Mouse (Mus musculus): Measurements from ENCODE around the gene Tbc1d9b. TPM values are rescaled to one million over a fixed set of nuclear protein-coding genes. Genes with fewer than 3 reads are reported as not detected.
"Not testable (repeated sequence)": the region's sequence is repeated elsewhere in the genome, so short reads cannot be mapped to it uniquely, and the experiment has no call there.

Gene Tbc1d9b
- 10 to 100 TPM; 43.8 to 49.7 TPM for total RNA-seq (2021)

DNA sequence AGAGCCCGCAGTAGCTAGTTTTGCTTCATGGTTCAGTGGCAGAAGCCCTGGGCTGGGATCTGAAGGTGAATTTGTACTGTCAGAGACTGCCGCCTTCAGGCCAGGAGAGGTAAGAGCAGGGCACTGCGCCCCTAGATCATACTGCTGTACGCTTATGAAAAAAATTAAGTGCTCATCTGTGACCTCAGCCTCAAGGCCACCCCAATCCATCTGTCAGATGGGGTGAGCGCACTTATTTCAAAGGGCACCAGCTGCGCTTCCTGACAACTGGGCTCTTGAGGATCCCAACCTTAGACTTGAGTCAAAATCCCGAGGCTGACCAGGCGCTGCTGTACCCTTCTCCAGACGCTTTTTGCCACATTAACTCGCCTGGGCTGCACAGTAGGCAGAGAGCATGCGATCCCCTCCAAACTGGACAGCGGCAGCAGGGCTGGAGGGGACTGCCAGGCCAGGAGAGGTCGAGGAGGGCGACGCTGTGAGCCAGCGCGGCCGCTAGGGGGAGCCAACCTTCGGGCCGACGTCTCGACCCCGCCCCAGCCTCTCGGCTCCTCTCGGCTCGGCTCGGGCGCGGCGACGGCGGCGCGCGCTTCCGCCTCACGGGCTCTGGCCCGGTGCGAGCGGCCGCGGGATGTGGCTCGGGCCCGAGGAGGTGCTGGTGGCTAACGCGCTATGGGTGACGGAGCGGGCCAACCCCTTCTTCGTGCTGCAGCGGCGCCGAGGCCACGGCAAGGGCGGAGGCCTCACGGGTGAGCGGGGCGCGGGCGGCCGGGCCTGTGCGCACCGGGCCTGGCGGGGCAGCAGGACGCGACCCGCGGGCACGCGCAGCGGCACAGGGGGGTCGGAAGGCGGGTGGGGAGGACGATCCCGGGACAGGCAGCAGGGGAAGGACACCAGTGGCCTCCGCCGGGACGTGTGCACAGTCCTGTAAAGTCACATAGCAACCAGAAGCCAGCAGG is at the start of gene Tbc1d9b:
Gene Tbc1d9b, plus strand, starts transcription at position 586 of the 956 bp plus-strand sequence.
- intact Hi-C loops (cut with DNase I) = loop anchor here (1.0 kb wide), 1 partner anchor 145 kb away; no protein-coding TSS in a partner anchor
- DNase-seq = peak; percentile 92 to 93

- no peak for DNase-seq
- intact Hi-C loops (cut with DNase I) = no loop called here
These were observed 45.0 kb upstream of the Tbc1d9b start for GRCm38 (mm10) chr11:50086211-50086610.

- intact Hi-C loops (cut with DNase I) = no loop called here
- no peak for DNase-seq
These were observed 41.4 kb upstream of the Tbc1d9b start for GRCm38 (mm10) chr11:50089840-50090239.

DNA sequence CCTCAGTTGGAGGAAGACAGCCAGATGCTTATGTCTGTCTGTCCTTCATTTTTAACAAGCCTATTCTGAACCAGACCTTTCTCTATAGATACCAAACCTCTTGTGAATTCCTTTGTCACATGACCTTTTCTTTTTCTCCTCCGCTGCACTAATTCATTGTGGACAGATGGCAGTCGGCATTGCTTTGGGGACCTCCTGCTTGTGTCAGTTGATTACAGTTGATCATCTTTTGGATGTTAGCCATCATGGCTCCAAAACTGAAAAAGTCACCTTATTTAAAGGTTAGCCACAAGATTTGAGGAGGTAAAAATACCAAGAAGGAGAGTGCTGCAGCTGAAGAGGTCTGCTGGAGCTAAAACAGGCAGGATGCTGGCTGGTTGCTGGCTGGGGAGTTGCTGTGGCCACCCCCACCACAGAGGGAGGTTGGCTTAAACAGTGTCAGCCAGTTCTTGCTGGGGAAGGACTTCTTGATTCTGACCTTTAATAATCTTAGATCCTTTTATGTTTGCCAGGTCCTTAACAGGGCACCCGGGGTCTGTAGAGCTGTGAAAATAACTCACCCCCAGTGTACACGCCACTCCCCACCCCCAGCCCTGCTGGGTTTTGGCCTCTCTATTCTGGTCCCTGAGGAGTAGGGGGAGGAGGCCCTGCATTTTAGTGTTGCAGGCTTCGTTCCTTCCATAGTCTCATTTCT is 40.1 kb upstream of the Tbc1d9b start:
- no peak for DNase-seq
- intact Hi-C loops (cut with DNase I) = no loop called here

GRCm38 (mm10) chr11:50091681-50092080 is 39.5 kb upstream of the Tbc1d9b start:
- intact Hi-C loops (cut with DNase I) = no loop called here
- no peak for DNase-seq

DNA sequence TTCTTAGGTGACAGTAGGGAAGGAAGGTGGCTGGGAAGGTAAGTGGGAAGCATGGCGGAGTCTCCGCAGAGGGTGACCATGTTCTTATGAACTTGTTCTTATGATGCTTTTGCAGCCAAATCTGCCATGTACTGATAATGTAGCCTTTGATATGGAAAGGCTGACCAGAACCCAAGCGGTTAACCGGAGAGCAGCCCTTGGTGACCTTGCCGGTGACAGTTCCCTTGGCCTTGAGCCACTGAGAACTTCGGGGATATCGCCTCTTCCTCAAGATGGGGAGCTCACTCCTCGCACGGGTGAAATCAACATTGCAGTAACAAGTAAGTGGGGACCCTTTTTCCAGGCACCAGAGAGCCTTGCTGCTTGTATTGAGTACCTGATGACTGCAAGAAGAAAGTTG is 35.5 kb upstream of the Tbc1d9b start:
- intact Hi-C loops (cut with DNase I) = no loop called here
- DNase-seq = no peak

DNA sequence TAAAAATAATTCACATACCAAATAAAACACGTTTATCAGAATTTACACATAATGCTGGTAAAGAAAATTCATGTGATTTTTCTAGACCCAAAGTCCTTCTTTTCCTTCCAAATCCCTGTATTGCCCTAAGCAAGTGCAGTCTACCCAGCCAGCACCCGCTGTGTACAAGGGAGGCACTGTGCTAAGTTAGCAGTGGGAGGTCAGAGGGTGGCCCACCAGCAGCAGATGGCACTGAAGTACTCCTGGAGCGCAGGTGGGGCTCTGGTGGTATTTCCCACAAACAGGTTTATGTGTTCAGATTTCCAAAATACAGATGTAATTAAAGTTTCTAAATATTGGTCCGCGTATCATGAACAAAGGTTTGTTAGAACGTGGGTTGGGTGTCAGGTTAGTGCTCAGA is 34.1 kb upstream of the Tbc1d9b start:
- no peak for DNase-seq
- intact Hi-C loops (cut with DNase I) = no loop called here

DNA sequence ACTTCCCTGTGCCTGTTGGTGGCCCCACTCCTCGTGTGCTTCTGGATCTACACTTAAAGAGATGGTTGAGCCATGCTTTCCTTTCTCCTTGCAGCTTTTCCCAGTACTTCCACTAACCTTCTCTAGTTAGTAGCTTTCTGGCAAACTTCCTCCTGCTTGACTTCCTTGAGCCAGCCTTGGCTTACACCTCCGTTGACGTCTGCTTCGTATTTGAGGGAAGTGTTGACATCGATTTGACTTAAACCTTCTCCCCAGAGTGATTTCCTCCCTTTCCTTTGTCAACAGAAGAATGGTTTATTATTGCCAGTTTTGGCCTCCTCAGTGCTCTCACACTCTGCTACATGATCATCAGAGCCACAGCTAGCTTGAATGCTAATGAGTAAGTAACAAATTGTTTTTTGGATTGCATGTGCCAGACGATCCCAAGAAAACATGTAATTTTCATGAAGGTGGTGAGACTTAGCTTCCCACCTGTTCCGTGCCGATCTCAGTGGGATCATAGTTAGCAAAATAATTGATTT is 32.2 kb upstream of the Tbc1d9b start:
- intact Hi-C loops (cut with DNase I) = no loop called here
- peak; percentile 18 to 22 for DNase-seq

DNA sequence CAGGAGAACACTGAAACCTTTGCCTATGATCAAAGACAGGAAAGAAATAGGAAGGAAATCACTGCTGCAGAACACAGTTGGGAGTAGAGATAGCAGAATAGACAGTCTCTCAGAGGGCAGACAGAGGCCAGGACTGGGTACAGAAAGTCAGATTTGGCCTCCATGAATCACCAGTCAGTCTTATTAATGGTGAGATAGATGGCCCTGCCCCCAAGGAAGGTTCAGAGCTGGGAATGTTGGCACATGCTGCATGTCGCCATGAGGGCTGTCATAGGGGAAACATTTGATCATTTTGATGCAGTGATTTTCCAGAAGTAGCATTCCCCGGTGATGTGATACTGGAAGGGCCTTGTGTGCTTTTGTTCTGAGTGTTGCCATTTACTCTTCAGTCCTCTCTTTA is 31.5 kb upstream of the Tbc1d9b start:
- intact Hi-C loops (cut with DNase I) = loop anchor here (5.0 kb wide), 1 partner anchor 72 kb away; the partner anchor contains the start of gene Rnf130
- DNase-seq = no peak

GRCm38 (mm10) chr11:50100548-50101307 is 30.5 kb upstream of the Tbc1d9b start:
- no peak for DNase-seq
- intact Hi-C loops (cut with DNase I) = loop anchor here (5.0 kb wide), 1 partner anchor 73 kb away; the partner anchor contains the start of gene Rnf130

DNA sequence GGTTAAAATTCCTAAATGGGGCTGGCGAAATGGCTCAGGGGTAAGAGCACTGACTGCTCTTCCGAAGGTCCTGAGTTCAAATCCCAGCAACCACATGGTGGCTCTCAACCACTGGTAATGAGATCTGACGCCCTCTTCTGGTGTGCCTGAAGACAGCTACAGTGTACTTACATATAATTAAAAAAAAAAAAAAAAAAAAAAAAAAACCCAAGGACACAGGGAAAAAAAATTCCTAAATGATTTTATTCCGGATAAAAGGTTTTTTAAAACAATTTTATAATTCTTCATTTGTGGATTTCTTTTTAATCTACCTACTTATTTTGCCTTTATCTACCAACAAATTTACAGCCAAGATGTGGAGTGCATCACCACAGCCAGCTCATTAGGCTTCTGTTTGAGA is 29.2 kb upstream of the Tbc1d9b start:
- DNase-seq = not testable (repeated sequence)
- intact Hi-C loops (cut with DNase I) = loop anchor here (5.0 kb wide), 1 partner anchor 75 kb away; the partner anchor contains the start of gene Rnf130

DNA sequence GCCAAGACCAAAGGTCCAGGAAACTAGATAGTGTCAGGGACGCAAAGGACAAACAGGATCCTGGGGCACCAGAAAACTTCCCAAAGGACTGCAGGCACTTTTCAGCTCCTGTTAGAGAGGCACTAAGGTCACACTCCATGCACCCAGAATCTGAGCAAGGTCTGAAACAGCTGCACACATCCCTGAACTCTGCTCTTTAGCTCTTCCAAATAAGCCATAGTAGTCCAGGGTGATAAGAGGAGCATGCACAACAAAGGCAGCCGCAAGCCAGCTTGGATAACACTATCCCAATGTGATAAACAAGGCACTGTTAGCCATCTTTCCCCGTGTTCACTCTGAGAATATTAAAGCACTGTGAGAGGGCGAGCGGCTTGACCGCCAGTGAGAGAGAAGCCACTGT is 27.2 kb upstream of the Tbc1d9b start:
- no peak for DNase-seq
- intact Hi-C loops (cut with DNase I) = loop anchor here (5.0 kb wide), 1 partner anchor 77 kb away; the partner anchor contains the start of gene Rnf130

GRCm38 (mm10) chr11:50105237-50105636 is 26.0 kb upstream of the Tbc1d9b start:
- no peak for DNase-seq
- intact Hi-C loops (cut with DNase I) = no loop called here

DNA sequence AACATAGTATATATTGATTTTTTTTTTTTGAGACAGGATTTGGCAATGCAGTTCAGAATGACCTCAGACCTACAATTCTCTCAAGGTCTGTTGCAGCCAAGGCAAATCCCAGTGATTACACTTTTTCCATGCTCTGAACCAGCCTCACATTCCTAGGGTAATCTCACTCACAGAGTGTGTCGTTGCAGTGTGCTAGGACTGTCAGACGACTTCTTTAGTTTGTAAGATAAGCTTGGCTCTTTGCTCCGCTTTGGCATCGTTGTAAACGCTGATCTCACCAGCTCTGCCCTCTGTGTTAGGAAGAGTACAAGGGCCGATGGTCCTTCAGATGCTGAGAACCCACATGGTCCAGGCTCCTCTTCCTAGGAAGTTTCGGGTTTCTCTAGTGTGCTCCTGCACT is 25.2 kb upstream of the Tbc1d9b start:
- intact Hi-C loops (cut with DNase I) = no loop called here
- no peak for DNase-seq

DNA sequence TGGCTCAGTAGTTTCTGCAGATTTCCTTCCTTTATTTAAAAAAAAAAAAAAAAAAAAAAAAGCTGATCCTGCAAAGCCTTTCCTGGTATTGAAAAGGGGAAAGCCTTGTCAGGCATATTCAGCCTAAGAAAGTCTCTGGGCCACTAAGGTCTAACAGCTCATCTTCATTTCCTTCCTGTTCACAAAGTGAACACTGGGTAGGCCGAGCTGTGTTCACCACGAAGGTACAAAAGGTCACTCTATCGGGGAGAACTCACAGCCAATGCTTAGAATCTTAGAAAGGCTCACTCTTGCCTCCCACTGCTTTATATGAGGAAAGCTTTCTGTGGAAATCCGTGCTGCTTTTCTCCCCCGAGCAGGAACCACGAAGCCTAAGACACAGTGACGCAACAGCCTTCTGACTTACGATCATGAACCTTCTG is 22.4 kb upstream of the Tbc1d9b start:
- intact Hi-C loops (cut with DNase I) = no loop called here
- DNase-seq = peak in 1 of 2 experiments; percentile 34

DNA sequence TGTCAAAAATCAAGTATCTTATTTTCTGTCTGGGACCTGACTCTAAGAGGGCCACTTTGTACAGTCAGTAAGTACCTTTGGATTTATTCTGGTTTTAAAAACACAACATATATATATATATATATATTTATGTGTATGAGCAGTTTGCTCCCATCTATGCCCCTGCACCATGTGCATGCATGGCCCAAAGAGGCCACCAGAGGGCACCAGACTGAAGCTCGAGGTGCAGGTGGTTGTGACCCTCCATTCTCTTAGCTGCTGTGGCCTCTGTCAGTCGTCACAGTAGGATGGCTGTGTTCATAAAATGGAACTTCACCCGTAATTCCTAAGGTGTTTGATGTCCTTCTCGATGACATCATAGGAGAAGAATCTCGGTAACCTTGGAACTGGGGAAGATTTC is 16.9 kb upstream of the Tbc1d9b start:
- intact Hi-C loops (cut with DNase I) = loop anchor here (5.0 kb wide), 1 partner anchor 42 kb away; no protein-coding TSS in a partner anchor
- DNase-seq = peak; percentile 76 to 84

DNA sequence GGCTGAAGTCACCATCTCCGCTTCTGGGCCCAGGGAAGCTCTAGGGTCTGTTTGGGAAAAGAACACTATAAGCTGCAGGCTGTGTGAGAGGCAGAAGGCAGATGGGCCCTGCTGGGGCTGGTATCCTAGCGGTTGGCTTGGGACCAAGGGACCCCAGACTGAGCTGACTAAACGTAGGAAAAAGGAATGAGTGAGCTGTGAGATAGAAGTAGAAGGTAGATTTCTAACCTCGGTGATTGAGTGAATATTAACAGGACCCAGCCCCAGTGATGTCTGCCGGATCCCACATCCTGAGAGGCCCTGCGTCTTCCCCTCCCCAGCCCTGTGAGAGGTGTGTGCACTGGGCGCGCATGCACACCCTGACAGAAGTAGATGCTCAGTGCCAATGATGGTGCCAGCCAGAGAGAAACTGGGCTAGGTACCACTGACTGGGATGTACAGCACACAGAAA is 8.5 kb upstream of the Tbc1d9b start:
- intact Hi-C loops (cut with DNase I) = no loop called here
- DNase-seq = no peak

DNA sequence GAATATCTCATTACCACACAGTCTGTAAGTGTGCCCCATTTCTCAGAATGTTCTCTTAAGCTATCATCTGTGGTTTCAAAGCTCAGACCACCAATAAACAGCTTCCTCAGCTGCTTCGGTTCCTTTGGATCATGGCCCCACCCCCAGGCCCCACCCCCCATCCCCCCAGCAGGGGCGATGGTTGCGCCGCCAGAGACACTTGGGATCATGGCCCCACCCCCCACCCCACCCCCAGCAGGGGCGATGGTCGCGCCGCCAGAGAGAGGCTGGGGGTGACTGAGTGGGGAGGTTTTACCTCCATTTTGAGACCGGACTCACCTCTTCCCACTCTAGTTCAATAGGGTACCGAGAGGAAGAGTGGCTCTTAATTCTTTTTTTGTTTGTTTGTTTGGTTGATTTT is 3.4 kb upstream of the Tbc1d9b start:
- intact Hi-C loops (cut with DNase I) = no loop called here

DNA sequence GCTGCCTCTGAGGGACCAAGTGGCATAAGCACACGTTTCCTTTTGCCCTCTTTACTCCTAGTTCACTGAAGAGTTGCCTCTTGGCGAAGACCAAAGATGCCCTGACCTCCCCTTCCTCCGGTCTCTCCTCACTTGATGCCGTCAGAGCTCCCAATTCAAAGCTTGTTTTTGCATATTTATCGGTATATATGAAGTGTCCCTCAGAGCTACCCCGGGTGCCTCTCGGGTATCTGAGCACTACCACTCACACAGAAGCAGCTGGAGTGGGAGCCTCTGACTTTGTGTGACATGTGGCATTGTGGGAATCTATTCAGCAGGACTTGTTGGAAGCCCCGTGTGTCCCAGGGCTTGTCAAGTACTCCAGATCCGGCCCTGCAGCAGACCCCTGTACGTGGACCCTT is 605 bp downstream of the Tbc1d9b start:
- intact Hi-C loops (cut with DNase I) = loop anchor here (1.0 kb wide), 1 partner anchor 146 kb away; no protein-coding TSS in a partner anchor
- DNase-seq = no peak

More for the DNA sequence above, 3.4 kb upstream of the Tbc1d9b start:
- no peak for DNase-seq

DNA sequence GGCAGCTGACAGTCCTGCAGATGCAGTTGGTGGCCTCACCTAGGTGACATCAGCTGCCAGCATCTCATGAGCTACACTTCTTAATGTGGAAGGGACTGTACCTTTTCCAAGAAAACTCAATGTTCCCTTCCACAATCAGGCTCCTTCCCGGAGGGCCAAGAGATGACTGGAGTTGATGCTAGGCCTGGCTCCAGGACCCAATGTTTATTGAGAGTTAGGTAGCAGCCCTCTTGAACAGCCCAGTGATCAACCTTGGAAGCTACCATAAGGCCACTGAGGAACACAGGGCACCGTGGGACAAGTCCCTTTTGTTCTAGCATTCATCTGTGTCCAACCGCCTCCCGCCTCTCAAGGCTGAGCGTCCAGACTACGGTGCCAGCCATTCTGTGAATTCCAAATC is 1.1 kb downstream of the Tbc1d9b start:
- no peak for DNase-seq
- intact Hi-C loops (cut with DNase I) = no loop called here

Data from heart, postnatal 36 days (tissue).